Mouse (Mus musculus) limb, embryonic 14.5 days (tissue): ENCODE measurements at regions not wholly inside any gene's neighbourhood (a gene's known extent, or its start where the extent isn't known, plus 50 kb on each side); places are given as distances from the start of the nearest gene placed in this dataset.

ENCODE experiments used
- ATAC-seq: fragments of 200-750 bp; cut with Nextera tagmentation; 2 replicates; pipeline ENCODE4 v1.8.0; 2017; ENCODE audit warnings: low read depth, moderate number of reproducible peaks, moderate TSS enrichment; ENCODE audit not compliant: low FRiP score
- DNase-seq: peaks from one replicate; pipeline ENCODE4 v3.0.0-alpha.2; 2015; ENCODE audit warnings: low spot score
- H3K27ac ChIP-seq: fragments of 300-500 bp; sonication (generic); replicated peaks from 2 replicates; pipeline ENCODE4 v1.5.1; 2014; ENCODE audit warnings: low read depth, mild to moderate bottlenecking, low read length, moderate library complexity, mixed read lengths
- H3K27me3 ChIP-seq: fragments of 300-500 bp; sonication (generic); 2 replicates; pipeline ENCODE4 v1.6.1; 2014; ENCODE audit warnings: low read length, mixed read lengths; ENCODE audit not compliant: control insufficient read depth, insufficient read depth
- H3K36me3 ChIP-seq: fragments of 300-500 bp; sonication (generic); 2 replicates; pipeline ENCODE4 v1.6.1; 2014; ENCODE audit warnings: mild to moderate bottlenecking, low read length, moderate library complexity, mixed read lengths; ENCODE audit not compliant: control insufficient read depth, insufficient read depth
- H3K4me1 ChIP-seq: fragments of 300-500 bp; sonication (generic); 2 replicates; pipeline ENCODE4 v1.6.1; 2014; ENCODE audit warnings: antibody characterized with exemption, low read length, mixed read lengths; ENCODE audit not compliant: control insufficient read depth, insufficient read depth
- H3K4me2 ChIP-seq: fragments of 300-500 bp; sonication (generic); replicated peaks from 2 replicates; pipeline ENCODE4 v1.6.1; 2014; ENCODE audit warnings: low read depth, mild to moderate bottlenecking, low read length, moderate library complexity; ENCODE audit not compliant: severe bottlenecking
- H3K4me3 ChIP-seq: fragments of 300-500 bp; sonication (generic); replicated peaks from 2 replicates; pipeline ENCODE4 v1.5.1; 2014; ENCODE audit warnings: low read length
- H3K9ac ChIP-seq: fragments of 300-500 bp; sonication (generic); 2 replicates; pipeline ENCODE4 v1.6.1; 2014; ENCODE audit warnings: mild to moderate bottlenecking, low read depth, low read length, moderate library complexity; ENCODE audit not compliant: severe bottlenecking
- H3K9me3 ChIP-seq: fragments of 300-500 bp; sonication (generic); 2 replicates; pipeline ENCODE4 v1.6.1; 2016; ENCODE audit warnings: low read length; ENCODE audit not compliant: control insufficient read depth
- POLR2A ChIP-seq: fragments of 200-500 bp; IDR thresholded peaks from 2 replicates; pipeline ENCODE4 v1.8.0; 2012; ENCODE audit warnings: inconsistent platforms, mild to moderate bottlenecking, moderate library complexity, borderline replicate concordance; ENCODE audit not compliant: insufficient read depth, insufficient read length; ENCODE audit errors: extremely low read depth
- WGBS: fragments of 180-500 bp; shearing (Covaris S2); extraction: QIAGEN DNeasy Blood & Tissue Kit; methylation state at CpG from one replicate; pipeline ENCODE4 v1.1.7; 2014; 5-methylcytosine and 5-hydroxymethylcytosine counted together

DNA sequence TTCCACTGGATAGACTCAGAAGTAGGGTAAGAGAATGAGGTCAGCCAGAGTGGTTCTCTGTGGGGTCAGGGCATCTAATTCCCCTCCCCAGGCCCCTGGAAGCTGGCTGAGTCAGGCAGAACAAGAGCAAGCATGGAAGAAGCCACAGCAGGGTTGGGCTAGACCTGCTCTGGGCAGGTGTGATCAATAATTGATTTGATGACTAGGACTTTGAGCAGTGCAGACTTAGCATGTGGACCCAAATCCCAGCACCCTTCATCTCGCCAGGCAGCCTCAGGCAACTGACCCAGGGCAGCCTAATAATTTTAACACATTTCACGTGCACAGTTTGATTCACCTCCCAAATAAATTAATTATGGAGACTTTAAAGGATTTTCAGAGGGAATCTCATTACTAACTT is 67.2 kb downstream of the Qdpr start:
- Histone ChIP-seq H3K4me1 (no peaks in the 10 kb centered on the region), H3K4me2 (no peak overlapping the region), H3K9me3 (no peaks in the 10 kb centered on the region), H3K9ac (no peak overlapping the region), H3K36me3 (no peaks in the 10 kb centered on the region), H3K4me3 (no peak overlapping the region), H3K27ac (no peak overlapping the region), H3K27me3 (no peaks in the 10 kb centered on the region)
- ATAC-seq (no peak), DNase-seq (no peak)
- no peak for TF ChIP-seq POLR2A
- 49% methylated on average over 2 of the region's 2 CpGs for WGBS

DNA sequence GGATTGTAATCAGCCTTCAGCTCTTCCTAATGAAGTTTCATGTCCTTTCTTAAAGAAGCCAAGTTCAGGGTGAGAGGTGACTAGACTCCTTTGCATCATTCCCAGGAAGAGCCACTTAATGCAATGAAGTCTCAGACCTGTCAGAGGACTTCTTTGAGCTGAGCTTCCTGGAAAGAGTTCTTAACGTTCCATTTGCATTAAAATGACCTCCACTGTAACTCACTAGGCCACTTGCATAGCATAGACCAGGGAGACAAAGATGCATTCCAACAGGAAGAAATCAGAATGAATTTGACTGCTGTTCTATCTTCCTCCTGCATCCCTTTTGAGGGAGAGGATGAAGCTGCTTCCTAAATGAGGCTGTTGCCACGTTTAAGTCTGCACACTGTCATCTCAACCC is 71.5 kb downstream of the Qdpr start:
- TF ChIP-seq POLR2A: no peak
- DNase-seq (no peak), ATAC-seq (no peak)
- H3K4me2 ChIP-seq: no peak overlapping the region
- no peaks in the 10 kb centered on the region for H3K36me3 ChIP-seq
- 20% methylated on average over 2 of the region's 2 CpGs for WGBS
- no peaks in the 10 kb centered on the region for H3K4me1 ChIP-seq
- H3K9me3 ChIP-seq: no peaks in the 10 kb centered on the region
- H3K27ac ChIP-seq: no peak overlapping the region
- no peaks in the 10 kb centered on the region for H3K27me3 ChIP-seq
- H3K9ac ChIP-seq: no peak overlapping the region
- no peak overlapping the region for H3K4me3 ChIP-seq

DNA sequence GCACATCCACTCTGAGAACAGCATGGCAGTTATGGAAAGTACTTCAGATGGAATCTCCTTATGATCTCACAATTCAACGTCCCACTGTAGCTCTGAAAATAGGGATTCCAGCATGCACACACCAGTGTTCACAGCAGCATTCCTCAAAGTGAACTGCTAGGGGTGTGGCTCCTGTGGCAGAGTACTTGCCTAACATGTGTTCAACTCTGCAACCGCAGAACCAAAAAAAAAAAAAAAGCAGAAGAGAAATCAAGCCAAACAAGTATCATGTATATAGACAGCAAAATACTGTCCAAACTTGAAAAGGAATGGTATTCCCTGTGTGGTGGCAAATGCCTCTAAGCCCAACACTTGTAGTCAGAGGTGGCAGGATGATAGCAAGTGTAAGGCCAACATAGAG is 77.0 kb downstream of the Qdpr start:
- WGBS: 75% methylated on average over 2 of the region's 2 CpGs

DNA sequence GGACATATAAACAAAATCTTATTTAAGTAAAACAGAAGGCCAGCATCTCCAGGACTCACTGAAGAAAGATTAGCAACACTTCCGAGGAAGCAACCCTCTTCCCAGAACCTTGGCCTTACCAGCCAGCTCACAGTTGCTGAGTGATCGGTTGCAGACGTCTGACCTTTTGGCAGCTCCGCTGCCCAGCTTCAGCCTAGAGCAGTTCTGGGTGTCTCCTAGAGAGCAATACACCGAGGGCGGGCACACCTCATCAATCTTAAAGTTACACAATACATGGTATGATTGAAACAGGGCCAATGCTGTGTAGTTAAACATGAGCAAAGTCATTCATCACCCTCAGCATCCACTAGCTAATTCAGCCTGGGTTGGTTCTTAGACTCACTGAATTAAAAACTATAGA is 81.6 kb downstream of the Qdpr start:
- no peaks in the 10 kb centered on the region for H3K27me3 ChIP-seq
- WGBS: 38% methylated on average over 6 of the region's 6 CpGs
- H3K4me2 ChIP-seq: no peak overlapping the region
- TF ChIP-seq POLR2A: no peak
- H3K9ac ChIP-seq: no peak overlapping the region
- H3K27ac ChIP-seq: no peak overlapping the region
- no peaks in the 10 kb centered on the region for H3K4me1 ChIP-seq
- H3K36me3 ChIP-seq: no peaks in the 10 kb centered on the region
- ATAC-seq: no peak
- H3K9me3 ChIP-seq: no peaks in the 10 kb centered on the region
- DNase-seq: no peak
- no peak overlapping the region for H3K4me3 ChIP-seq

More for the DNA sequence above, 77.0 kb downstream of the Qdpr start:
- DNase-seq (no peak), ATAC-seq (no peak)
- no peak overlapping the region for H3K4me3 ChIP-seq
- no peak overlapping the region for H3K9ac ChIP-seq
- H3K4me1 ChIP-seq: no peaks in the 10 kb centered on the region
- H3K27ac ChIP-seq: no peak overlapping the region
- H3K9me3 ChIP-seq: no peaks in the 10 kb centered on the region
- H3K36me3 ChIP-seq: no peaks in the 10 kb centered on the region
- no peaks in the 10 kb centered on the region for H3K27me3 ChIP-seq
- H3K4me2 ChIP-seq: no peak overlapping the region
- no peak for TF ChIP-seq POLR2A

GRCm38 (mm10) chr5:45360189-45360588 is 89.8 kb downstream of the Qdpr start:
- H3K4me2 ChIP-seq: no peak overlapping the region
- H3K9me3 ChIP-seq: no peaks in the 10 kb centered on the region
- no peak overlapping the region for H3K9ac ChIP-seq
- ATAC-seq (no peak), DNase-seq (no peak)
- no peaks in the 10 kb centered on the region for H3K4me1 ChIP-seq
- H3K4me3 ChIP-seq: no peak overlapping the region
- TF ChIP-seq POLR2A: no peak
- H3K27ac ChIP-seq: no peak overlapping the region
- H3K27me3 ChIP-seq: no peaks in the 10 kb centered on the region
- H3K36me3 ChIP-seq: no peaks in the 10 kb centered on the region

DNA sequence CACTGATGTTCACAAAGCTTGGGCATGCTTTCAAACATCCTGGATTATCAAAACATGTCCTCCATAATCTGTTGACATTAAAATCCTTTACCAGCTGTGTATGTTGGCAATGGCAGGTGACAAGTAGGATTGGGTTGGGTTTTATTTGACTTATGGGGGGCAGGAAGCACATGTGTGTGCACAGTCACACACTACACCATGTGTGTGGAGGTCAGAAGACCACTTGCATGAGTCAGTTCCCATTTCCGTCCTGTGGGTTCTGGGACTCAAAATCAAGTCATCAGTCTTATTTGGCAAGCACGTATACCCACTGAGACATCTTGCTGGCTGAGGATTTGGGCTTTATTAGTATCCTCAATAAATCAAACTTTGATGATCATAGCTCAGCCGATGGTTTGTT is 109.6 kb downstream of the Qdpr start:
- no peaks in the 10 kb centered on the region for H3K27me3 ChIP-seq
- 84% methylated on average over 3 of the region's 3 CpGs for WGBS
- H3K36me3 ChIP-seq: no peaks in the 10 kb centered on the region
- H3K4me1 ChIP-seq: no peaks in the 10 kb centered on the region
- DNase-seq (no peak), ATAC-seq (no peak)
- H3K9me3 ChIP-seq: no peaks in the 10 kb centered on the region
- no peak overlapping the region for H3K4me2 ChIP-seq
- no peak for TF ChIP-seq POLR2A
- H3K9ac ChIP-seq: no peak overlapping the region
- H3K27ac ChIP-seq: no peak overlapping the region
- no peak overlapping the region for H3K4me3 ChIP-seq
